Mouse (Mus musculus): ENCODE data around the gene Myom1.

DNA sequence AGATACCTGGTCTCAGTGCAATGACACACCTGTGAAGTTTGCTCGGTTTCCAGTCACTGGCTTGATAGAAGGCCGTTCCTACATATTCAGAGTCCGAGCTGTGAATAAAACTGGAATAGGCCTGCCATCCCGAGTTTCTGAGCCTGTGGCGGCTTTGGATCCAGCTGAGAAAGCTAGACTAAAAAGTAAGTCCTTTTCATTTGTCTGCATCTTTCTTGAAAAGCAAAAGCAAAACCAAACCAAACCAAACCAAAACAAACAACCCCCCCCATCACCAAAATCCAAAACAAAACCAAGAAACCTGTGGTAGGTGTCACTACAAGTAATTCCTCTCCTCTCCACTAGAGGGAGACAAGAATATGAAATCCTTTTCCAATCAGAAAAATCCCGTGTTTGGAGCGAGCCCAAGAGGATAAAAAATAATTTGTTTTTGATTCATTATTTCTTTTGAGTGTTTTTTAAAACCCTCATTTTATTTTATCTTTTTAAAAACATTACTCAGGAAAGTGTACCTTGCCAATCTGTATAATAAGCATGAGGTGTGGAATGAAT lies 62.1 kb downstream of the Myom1 start:
- TF ChIP-seq CTCF (IDR thresholded peaks at IDR 0.05; ENCODE audit: insufficient read depth, low read length) (no peak), POLR2A (IDR thresholded peaks at IDR 0.05; ENCODE audit: borderline replicate concordance, extremely low read depth, low read depth, low read length) (no peak)
